Mouse (Mus musculus): Measurements from ENCODE around the gene Dmrtc1a. TPM values are rescaled to one million over a fixed set of nuclear protein-coding genes. Genes with fewer than 3 reads are reported as not detected.
"Not testable (repeated sequence)": the region's sequence is repeated elsewhere in the genome, so short reads cannot be mapped to it uniquely, and the experiment has no call there.

Dmrtc1a gene
- 0.74 and 0.80 TPM in 2 replicates for polyA plus RNA-seq (2016; fragmentation: Nextera tagmentation; extraction: Ambion mirVana)

DNA sequence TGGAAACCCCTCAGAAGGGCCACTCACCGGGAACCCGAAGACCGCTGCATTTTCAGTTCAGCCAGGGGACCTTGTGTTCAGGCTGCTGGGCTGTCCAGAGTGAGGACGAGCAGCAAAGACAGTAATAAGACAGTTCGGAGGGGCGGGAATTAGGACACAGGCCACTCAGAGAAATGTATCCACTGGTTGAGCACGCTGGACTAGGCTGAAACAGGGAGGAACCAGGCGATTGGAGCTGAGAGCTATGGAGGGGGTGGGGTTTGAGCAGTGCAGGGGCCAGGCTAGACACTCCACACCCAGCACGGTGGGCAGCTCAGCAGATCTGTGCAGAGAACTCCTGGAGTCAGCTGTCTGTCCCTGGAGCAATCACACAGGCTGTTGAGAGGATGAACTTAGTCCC is at the start of gene Dmrtc1a, which contains the start of gene 1700011M02Rik:
TSS of gene Dmrtc1a (minus strand) at position 101 of the 400 bp plus-strand sequence.
TSS of gene 1700011M02Rik (plus strand) at position 319 of the 400 bp plus-strand sequence.
- not testable (repeated sequence) for H3K36me3 ChIP-seq; H3K4me3 ChIP-seq; H3K9ac ChIP-seq; ATAC-seq (ENCODE audit: low FRiP score); H3K4me2 ChIP-seq (replicated peaks); H3K27ac ChIP-seq; H3K4me1 ChIP-seq; H3K9me3 ChIP-seq (replicated peaks)
- H3K27me3 ChIP-seq, result peaks cover 25% of the 10 kb centered on the region; the same call in 1 of the 2 replicates
- 88% methylated on average over 7 of the region's 9 CpGs for WGBS

DNA sequence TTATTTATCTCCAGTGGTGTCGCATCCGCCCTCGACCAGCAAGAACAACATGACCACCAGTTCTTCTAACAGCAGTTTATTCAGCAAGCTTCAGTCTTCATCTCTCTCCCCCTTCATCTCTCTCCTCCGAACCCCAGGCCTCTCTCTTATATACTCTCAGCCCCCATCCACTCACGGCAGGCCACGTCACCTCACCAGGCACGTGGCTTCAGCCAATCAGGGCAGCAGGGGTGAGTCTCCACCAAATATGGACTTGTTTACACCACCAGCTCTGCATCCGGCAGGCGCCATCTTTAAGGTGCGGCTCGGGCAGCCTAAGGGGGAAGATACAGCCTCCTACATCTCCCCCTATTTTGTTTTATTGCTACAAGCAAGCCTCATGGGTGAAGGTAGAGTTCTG is 41.6 kb upstream of the Dmrtc1a start:
- WGBS, result 88% methylated on average over 11 of the region's 11 CpGs
- not testable (repeated sequence) for H3K9me3 ChIP-seq (replicated peaks); H3K27me3 ChIP-seq; H3K36me3 ChIP-seq; H3K4me3 ChIP-seq; H3K27ac ChIP-seq; H3K4me2 ChIP-seq (replicated peaks); H3K9ac ChIP-seq; H3K4me1 ChIP-seq; ATAC-seq (ENCODE audit: low FRiP score)

DNA sequence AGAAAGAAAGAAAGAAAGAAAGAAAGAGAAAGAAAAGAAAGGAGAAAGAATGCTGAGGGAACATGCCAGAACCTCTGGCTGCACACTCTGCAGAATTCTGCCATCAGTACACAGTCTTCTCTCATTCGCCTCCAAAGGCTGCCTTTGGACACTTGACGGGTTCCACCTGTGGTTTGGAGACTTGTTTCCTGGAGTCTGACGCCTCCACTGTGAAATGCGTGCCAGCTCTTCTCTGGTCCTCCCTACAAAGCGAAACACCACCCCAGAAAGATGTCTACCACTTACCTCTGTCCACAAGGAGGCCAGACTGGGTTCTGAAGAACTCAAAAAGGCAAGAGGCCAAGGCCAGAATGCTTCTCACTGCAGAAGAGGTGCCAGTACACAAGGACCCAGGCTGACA is 28.3 kb upstream of the Dmrtc1a start:
- no peak overlapping the region for H3K4me2 ChIP-seq (replicated peaks)
- H3K36me3 ChIP-seq, result no peaks in the 10 kb centered on the region
- no peak overlapping the region for H3K27ac ChIP-seq
- H3K4me1 ChIP-seq, result no peaks in the 10 kb centered on the region
- H3K4me3 ChIP-seq, result no peak overlapping the region
- WGBS, result 80% methylated on average over 5 of the region's 5 CpGs
- no peak for ATAC-seq (ENCODE audit: low FRiP score)
- H3K27me3 ChIP-seq, result peaks cover 32% of the 10 kb centered on the region
- H3K9me3 ChIP-seq (replicated peaks), result no peaks in the 10 kb centered on the region
- no peak overlapping the region for H3K9ac ChIP-seq

DNA sequence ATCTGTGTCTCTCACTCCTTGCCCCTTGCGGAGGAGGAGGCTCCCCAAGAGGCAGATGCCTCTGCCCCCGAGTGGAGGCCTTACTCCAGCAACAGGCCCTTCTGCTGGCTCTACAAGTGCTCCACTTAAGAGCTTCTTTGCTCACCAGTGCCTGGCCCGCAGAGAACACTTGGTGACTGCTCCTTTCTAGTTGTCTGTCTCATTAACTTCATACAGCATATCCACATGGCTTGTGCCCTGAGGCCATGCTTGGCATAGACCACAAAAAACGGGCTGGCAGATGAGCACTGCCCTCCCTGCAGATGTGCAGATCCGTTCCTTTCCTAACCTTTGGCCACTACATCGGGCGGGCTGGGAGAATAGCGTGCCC is 25.9 kb upstream of the Dmrtc1a start:
- no peak for ATAC-seq (ENCODE audit: low FRiP score)
- Histone ChIP-seq H3K4me1 (no peaks in the 10 kb centered on the region), H3K4me3 (peak overlapping the region; percentile 50), H3K36me3 (no peaks in the 10 kb centered on the region), H3K9ac (no peak overlapping the region), H3K4me2 (replicated peaks) (peak overlapping the region; percentile 66), H3K27ac (no peak overlapping the region), H3K27me3 (peaks cover 32% of the 10 kb centered on the region), H3K9me3 (replicated peaks) (no peaks in the 10 kb centered on the region)
- 69% methylated on average over 8 of the region's 8 CpGs for WGBS

DNA sequence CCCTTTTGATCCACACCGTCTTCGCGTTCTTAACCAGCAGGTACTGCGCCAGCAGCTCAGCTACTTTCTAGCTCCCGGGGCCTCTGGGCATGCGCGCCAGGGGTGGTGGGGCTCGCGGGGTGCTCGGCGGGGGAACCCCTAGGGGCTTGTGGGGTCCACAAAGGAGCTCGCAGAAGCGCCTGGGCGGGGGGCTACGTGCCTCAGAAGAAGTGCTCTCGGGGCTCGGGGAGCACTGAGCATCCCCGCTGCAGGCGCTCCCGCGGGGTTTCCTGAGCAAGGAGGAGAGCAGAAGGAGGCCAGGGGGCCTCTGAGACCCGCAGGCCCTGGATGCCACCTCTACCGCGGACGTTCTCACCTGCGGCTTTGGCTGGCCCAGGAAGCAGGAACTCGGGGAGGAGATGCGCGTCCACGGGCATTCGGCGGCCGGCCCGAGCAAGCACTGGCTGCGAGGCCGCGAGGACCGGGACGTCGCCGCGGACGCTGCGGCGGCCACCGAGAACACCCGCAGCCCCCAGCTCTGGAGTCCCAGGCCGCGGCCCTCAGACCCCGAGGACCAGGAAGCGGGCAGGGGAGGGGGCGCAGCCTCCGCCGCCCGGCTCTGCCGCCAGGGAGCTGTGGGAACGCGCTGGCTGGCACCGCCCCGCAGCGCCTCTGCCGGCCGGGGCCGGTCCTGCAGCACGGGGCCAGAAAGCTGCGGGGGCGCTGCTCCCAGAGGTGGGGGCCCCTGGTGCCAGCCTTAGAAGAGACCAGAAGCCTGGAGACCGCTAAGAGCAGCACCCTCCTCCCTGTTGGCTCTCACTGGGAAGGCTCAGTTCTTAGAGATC is 25.3 kb upstream of the Dmrtc1a start:
- 28% methylated on average over 62 of the region's 68 CpGs for WGBS

DNA sequence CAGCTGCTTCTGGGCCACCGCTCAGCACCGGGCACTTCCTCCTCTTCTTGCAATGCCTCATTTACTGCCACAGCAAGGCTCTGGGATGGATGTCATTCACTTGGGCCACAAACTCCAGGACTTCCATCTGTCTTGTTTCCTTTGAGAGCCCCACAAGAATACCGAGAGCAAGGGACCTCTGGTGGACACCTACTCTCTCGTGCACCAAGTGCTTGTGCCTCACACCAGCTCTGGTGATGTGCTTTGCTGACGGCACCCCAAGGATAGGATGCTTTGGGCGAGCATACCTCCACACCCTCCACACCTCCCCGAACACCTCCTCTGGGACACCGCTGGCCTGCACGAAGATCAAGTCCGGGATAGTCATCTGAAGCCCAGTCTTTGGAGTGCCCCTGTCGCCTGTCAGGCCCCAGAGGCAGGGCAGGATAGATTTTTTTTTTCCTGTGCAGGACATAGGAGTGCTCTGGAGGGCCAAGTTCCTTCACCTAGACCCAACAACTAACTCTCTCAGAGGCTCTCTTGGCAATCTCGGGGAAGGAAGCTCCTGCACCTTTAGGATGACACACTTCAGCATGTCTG is 24.6 kb upstream of the Dmrtc1a start:
- no peak overlapping the region for H3K27ac ChIP-seq
- no peaks in the 10 kb centered on the region for H3K9me3 ChIP-seq (replicated peaks)
- ATAC-seq (ENCODE audit: low FRiP score), result peak; percentile 20; the same call in 1 of the 2 replicates
- H3K4me2 ChIP-seq (replicated peaks), result peak overlapping the region; percentile 66
- H3K27me3 ChIP-seq, result peaks cover 32% of the 10 kb centered on the region
- H3K36me3 ChIP-seq, result no peaks in the 10 kb centered on the region
- H3K4me1 ChIP-seq, result no peaks in the 10 kb centered on the region
- WGBS, result 49% methylated on average over 12 of the region's 12 CpGs
- H3K4me3 ChIP-seq, result peak overlapping the region; percentile 50
- H3K9ac ChIP-seq, result no peak overlapping the region

More for the DNA sequence above, 25.3 kb upstream of the Dmrtc1a start:
- H3K4me3 ChIP-seq, result peak overlapping the region; percentile 50
- H3K36me3 ChIP-seq, result no peaks in the 10 kb centered on the region
- H3K9me3 ChIP-seq (replicated peaks), result no peaks in the 10 kb centered on the region
- H3K4me1 ChIP-seq, result no peaks in the 10 kb centered on the region
- peak overlapping the region; percentile 67 for H3K9ac ChIP-seq
- H3K4me2 ChIP-seq (replicated peaks), result peak overlapping the region; percentile 66
- ATAC-seq (ENCODE audit: low FRiP score), result peak; percentile 85
- H3K27ac ChIP-seq, result no peak overlapping the region
- H3K27me3 ChIP-seq, result peaks cover 32% of the 10 kb centered on the region

DNA sequence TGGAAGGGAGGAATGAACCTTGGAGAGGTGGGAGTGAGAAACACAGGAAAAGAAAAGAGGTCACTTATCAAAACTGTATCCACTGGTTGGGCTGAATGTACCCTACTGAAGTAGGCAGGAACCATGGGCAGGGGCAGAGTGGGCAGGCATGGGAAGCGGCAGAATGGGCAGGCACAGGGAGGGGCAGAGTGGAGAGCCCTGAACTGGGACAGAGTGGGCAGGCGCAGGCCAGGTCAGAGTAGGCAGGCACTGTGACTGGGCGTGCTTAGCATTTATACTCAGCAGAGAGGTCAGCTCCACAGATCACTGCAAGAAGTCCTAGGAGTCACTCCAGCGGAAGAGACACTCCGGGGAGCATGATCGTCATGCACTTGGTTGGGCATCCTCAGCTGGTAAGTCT is 19.6 kb upstream of the Dmrtc1a start, which contains the start of gene 1700018G05Rik:
TSS of gene 1700018G05Rik (plus strand) at position 301 of the 400 bp plus-strand sequence.
- not testable (repeated sequence) for H3K4me3 ChIP-seq; H3K9me3 ChIP-seq (replicated peaks); H3K9ac ChIP-seq; H3K36me3 ChIP-seq; H3K27ac ChIP-seq; H3K4me1 ChIP-seq; ATAC-seq (ENCODE audit: low FRiP score); H3K27me3 ChIP-seq; H3K4me2 ChIP-seq (replicated peaks)
- 91% methylated on average over 6 of the region's 6 CpGs for WGBS

DNA sequence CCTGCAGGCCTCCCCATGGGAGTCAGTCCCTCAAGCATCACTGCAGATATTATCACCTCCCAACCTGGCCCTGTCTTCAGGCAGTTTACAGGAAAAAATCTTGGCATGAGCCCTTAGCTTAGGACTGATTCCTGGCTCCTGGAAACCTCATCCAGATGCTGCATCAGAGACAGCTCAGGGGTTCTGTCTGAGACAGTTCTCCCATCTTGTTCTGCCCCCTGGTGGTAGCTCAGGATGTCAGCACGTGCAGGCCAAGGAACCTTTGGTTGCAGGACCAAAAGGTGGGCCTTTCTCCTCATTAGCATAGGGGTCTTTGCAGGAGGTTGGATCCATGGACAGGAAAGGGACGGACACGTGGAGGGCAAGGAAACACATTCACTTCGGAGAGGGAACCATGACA is 18.2 kb upstream of the Dmrtc1a start:
- not testable (repeated sequence) for H3K27me3 ChIP-seq; H3K9ac ChIP-seq; H3K4me2 ChIP-seq (replicated peaks); H3K36me3 ChIP-seq; ATAC-seq (ENCODE audit: low FRiP score); H3K4me3 ChIP-seq; H3K27ac ChIP-seq; H3K9me3 ChIP-seq (replicated peaks); H3K4me1 ChIP-seq
- 31% methylated on average over 4 of the region's 4 CpGs for WGBS

DNA sequence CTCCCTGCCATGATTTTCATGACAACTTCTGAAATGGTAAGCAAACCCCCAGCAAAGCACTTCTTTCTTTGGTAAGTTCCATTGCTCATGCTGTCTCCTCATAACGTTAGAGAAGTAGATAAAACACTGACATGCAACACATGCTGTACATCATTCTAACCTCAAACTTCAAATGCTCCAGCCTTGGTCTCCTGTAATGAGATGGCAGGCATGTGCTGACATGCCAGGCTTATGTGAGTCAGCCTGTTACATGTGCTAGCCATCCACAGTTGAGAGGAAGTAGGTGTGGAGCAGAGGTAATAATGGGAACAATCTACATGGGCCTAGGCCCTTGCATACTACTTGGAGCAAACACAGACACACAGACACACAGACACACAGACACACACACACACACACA is 6.3 kb upstream of the Dmrtc1a start:
- not testable (repeated sequence) for H3K9ac ChIP-seq; H3K27ac ChIP-seq; H3K9me3 ChIP-seq (replicated peaks); H3K4me2 ChIP-seq (replicated peaks); H3K36me3 ChIP-seq; ATAC-seq (ENCODE audit: low FRiP score); H3K4me1 ChIP-seq; H3K27me3 ChIP-seq; H3K4me3 ChIP-seq
- WGBS, result 84% methylated on average over 1 of the region's 1 CpGs

DNA sequence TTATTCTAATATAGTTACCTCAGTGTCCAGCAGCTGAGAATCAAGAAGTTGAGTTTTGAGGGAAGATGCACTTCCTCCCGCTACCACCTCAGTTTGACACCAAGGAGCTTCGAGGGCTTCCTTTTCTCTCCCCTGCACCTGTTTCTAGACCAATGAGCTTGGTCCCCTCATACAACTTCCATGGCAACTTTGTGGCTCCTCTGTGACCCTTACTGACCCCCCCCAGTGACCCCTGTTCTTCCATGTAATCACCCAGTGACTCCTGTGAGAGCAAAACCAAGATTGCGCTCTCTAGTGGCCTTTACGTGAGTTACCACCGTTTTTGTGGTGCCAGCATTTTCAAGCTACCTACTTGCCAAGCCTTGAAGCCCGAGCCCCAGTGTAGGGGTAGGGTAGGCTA is 40.6 kb downstream of the Dmrtc1a start, which contains the start of gene 1700031F05Rik:
TSS of gene 1700031F05Rik (minus strand) at position 101 of the 400 bp plus-strand sequence.
- no peak within 1 kb of the TSS for H3K4me3 ChIP-seq
- no peaks in the 10 kb centered on the region for H3K36me3 ChIP-seq
- H3K4me2 ChIP-seq (replicated peaks), result no peak within 1 kb of the TSS
- H3K9ac ChIP-seq, result no peak within 1 kb of the TSS
- WGBS, result 93% methylated on average over 6 of the region's 6 CpGs
- H3K9me3 ChIP-seq (replicated peaks), result no peaks in the 10 kb centered on the region
- H3K4me1 ChIP-seq, result no peaks in the 10 kb centered on the region
- H3K27me3 ChIP-seq, result peaks cover 5% of the 10 kb centered on the region; the same call in 1 of the 2 replicates
- H3K27ac ChIP-seq, result no peak within 1 kb of the TSS
- no peak for ATAC-seq (ENCODE audit: low FRiP score)

DNA sequence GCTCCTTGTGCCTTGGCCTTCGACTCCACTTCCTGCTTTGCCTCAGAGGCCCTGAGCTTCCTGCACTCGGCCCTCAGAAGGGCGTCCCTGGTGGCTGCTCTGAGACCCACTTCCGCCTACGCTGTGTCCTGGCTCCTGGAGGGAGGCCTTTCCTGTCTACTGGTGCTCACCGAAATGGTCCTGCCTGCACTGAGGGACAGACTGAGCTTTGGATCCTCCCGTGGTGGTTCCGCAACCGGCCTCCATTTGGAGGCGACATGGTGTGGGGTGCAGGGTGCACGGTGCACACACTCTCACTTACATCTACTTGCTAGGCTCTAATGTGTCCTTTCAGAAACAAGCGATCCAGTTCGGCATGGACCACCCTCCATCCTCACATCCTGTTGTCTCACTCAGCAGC is 54.0 kb downstream of the Dmrtc1a start, which contains the start of gene Dmrtc1c2:
TSS of gene Dmrtc1c2 (minus strand) at position 101 of the 400 bp plus-strand sequence.
- H3K4me1 ChIP-seq; H3K4me3 ChIP-seq; ATAC-seq (ENCODE audit: low FRiP score); H3K36me3 ChIP-seq; H3K27ac ChIP-seq; H3K4me2 ChIP-seq (replicated peaks); H3K9ac ChIP-seq; H3K27me3 ChIP-seq; H3K9me3 ChIP-seq (replicated peaks): not testable (repeated sequence)
- WGBS, result 77% methylated on average over 5 of the region's 13 CpGs
